Mouse (Mus musculus) hindbrain, embryonic 12.5 days (tissue): Measurements from ENCODE around the gene Lin7a. TPM values are rescaled to one million over a fixed set of nuclear protein-coding genes. Genes with fewer than 3 reads are reported as not detected.

ENCODE experiments used
- ATAC-seq: fragments of 200-750 bp; cut with Nextera tagmentation; 2 replicates; pipeline ENCODE4 v1.8.0; 2017; ENCODE audit warnings: moderate TSS enrichment; ENCODE audit not compliant: low FRiP score
- H3K27ac ChIP-seq: fragments of 300-500 bp; sonication (generic); 2 replicates; pipeline ENCODE4 v1.5.1; 2016; ENCODE audit warnings: mild to moderate bottlenecking
- H3K27me3 ChIP-seq: fragments of 300-500 bp; sonication (generic); 2 replicates; pipeline ENCODE4 v1.6.1; 2016; ENCODE audit warnings: mild to moderate bottlenecking
- H3K36me3 ChIP-seq: fragments of 300-500 bp; sonication (generic); 2 replicates; pipeline ENCODE4 v1.6.1; 2016; ENCODE audit warnings: mild to moderate bottlenecking
- H3K4me1 ChIP-seq: fragments of 300-500 bp; sonication (generic); 2 replicates; pipeline ENCODE4 v1.6.1; 2016
- H3K4me2 ChIP-seq: fragments of 300-500 bp; sonication (generic); replicated peaks from 2 replicates; pipeline ENCODE4 v1.6.1; 2016; ENCODE audit warnings: mild to moderate bottlenecking
- H3K4me3 ChIP-seq: fragments of 300-500 bp; sonication (generic); 2 replicates; pipeline ENCODE4 v1.5.1; 2016; ENCODE audit warnings: mild to moderate bottlenecking
- H3K9ac ChIP-seq: fragments of 300-500 bp; sonication (generic); 2 replicates; pipeline ENCODE4 v1.6.1; 2016; ENCODE audit warnings: mild to moderate bottlenecking, moderate library complexity
- H3K9me3 ChIP-seq: fragments of 300-500 bp; sonication (generic); replicated peaks from 2 replicates; pipeline ENCODE4 v1.6.1; 2016; ENCODE audit warnings: mild to moderate bottlenecking
- WGBS: fragments of 180-500 bp; shearing (Covaris S2); methylation state at CpG from one replicate; pipeline ENCODE4 v1.1.7; 2016; 5-methylcytosine and 5-hydroxymethylcytosine counted together
- polyA plus RNA-seq: library from polyadenylated mRNA; unstranded; fragments of >200 nt; fragmentation: Nextera tagmentation; extraction: Ambion mirVana; gene quantifications from 2 replicates; pipeline ENCODE4 v1.2.1, GENCODE M21; 2016

Lin7a gene
- polyA plus RNA-seq: 25.2 and 28.5 TPM in 2 replicates

GRCm38 (mm10) chr10:107271321-107272130, at the start of gene Lin7a:
TSS of gene Lin7a (plus strand) at chr10:107271686.
- peak within 1 kb of the TSS; percentile 73 for H3K4me2 ChIP-seq
- H3K9ac ChIP-seq: peak within 1 kb of the TSS; percentile 74
- peak within 1 kb of the TSS; percentile 58 for H3K4me3 ChIP-seq
- 2% methylated on average over 38 of the region's 38 CpGs for WGBS
- H3K9me3 ChIP-seq: no peaks in the 10 kb centered on the region
- peak; percentile 87 for ATAC-seq
- peaks cover 3% of the 10 kb centered on the region; the same call in 1 of the 2 replicates for H3K4me1 ChIP-seq
- no peaks in the 10 kb centered on the region for H3K36me3 ChIP-seq
- peak within 1 kb of the TSS; percentile 82 for H3K27ac ChIP-seq
- peaks cover 6% of the 10 kb centered on the region for H3K27me3 ChIP-seq

- Histone ChIP-seq H3K27ac (no peak overlapping the region), H3K4me3 (no peak overlapping the region), H3K9ac (no peak overlapping the region), H3K9me3 (no peaks in the 10 kb centered on the region), H3K36me3 (no peaks in the 10 kb centered on the region), H3K4me2 (no peak overlapping the region), H3K27me3 (no peaks in the 10 kb centered on the region), H3K4me1 (no peaks in the 10 kb centered on the region)
- no peak for ATAC-seq
- WGBS: 92% methylated on average over 2 of the region's 2 CpGs
Measured at GRCm38 (mm10) chr10:107221726-107222125, 49.8 kb upstream of the Lin7a start.

GRCm38 (mm10) chr10:107222406-107223185, 48.9 kb upstream of the Lin7a start:
- ATAC-seq: no peak
- no peaks in the 10 kb centered on the region for H3K4me1 ChIP-seq

GRCm38 (mm10) chr10:107223186-107223440, 48.4 kb upstream of the Lin7a start:
- no peaks in the 10 kb centered on the region for H3K4me1 ChIP-seq
- no peak overlapping the region for H3K9ac ChIP-seq
- no peak overlapping the region for H3K27ac ChIP-seq
- no peaks in the 10 kb centered on the region for H3K36me3 ChIP-seq
- ATAC-seq: no peak
- no peak overlapping the region for H3K4me3 ChIP-seq
- 91% methylated on average over 3 of the region's 3 CpGs for WGBS
- no peaks in the 10 kb centered on the region for H3K9me3 ChIP-seq
- H3K4me2 ChIP-seq: no peak overlapping the region
- no peaks in the 10 kb centered on the region for H3K27me3 ChIP-seq

More at GRCm38 (mm10) chr10:107222406-107223185, 48.9 kb upstream of the Lin7a start:
- no peak overlapping the region for H3K4me3 ChIP-seq
- H3K9me3 ChIP-seq: no peaks in the 10 kb centered on the region
- no peaks in the 10 kb centered on the region for H3K27me3 ChIP-seq
- no peak overlapping the region for H3K9ac ChIP-seq
- no peaks in the 10 kb centered on the region for H3K36me3 ChIP-seq
- WGBS: 78% methylated on average over 8 of the region's 8 CpGs
- H3K27ac ChIP-seq: no peak overlapping the region
- no peak overlapping the region for H3K4me2 ChIP-seq

- no peak for ATAC-seq
- H3K4me2 ChIP-seq: no peak overlapping the region
Measured at GRCm38 (mm10) chr10:107223821-107224220, 47.7 kb upstream of the Lin7a start.

GRCm38 (mm10) chr10:107224596-107225330, 46.7 kb upstream of the Lin7a start:
- Histone ChIP-seq H3K4me3 (no peak overlapping the region), H3K4me2 (no peak overlapping the region), H3K9me3 (no peaks in the 10 kb centered on the region), H3K36me3 (no peaks in the 10 kb centered on the region), H3K9ac (no peak overlapping the region), H3K27me3 (no peaks in the 10 kb centered on the region), H3K4me1 (no peaks in the 10 kb centered on the region), H3K27ac (no peak overlapping the region)
- no peak for ATAC-seq
- WGBS: 86% methylated on average over 6 of the region's 6 CpGs

More at GRCm38 (mm10) chr10:107223821-107224220, 47.7 kb upstream of the Lin7a start:
- no peaks in the 10 kb centered on the region for H3K9me3 ChIP-seq
- no peak overlapping the region for H3K4me3 ChIP-seq
- H3K27me3 ChIP-seq: no peaks in the 10 kb centered on the region
- H3K9ac ChIP-seq: no peak overlapping the region
- no peak overlapping the region for H3K27ac ChIP-seq
- H3K4me1 ChIP-seq: no peaks in the 10 kb centered on the region
- 94% methylated on average over 3 of the region's 3 CpGs for WGBS
- H3K36me3 ChIP-seq: no peaks in the 10 kb centered on the region

DNA sequence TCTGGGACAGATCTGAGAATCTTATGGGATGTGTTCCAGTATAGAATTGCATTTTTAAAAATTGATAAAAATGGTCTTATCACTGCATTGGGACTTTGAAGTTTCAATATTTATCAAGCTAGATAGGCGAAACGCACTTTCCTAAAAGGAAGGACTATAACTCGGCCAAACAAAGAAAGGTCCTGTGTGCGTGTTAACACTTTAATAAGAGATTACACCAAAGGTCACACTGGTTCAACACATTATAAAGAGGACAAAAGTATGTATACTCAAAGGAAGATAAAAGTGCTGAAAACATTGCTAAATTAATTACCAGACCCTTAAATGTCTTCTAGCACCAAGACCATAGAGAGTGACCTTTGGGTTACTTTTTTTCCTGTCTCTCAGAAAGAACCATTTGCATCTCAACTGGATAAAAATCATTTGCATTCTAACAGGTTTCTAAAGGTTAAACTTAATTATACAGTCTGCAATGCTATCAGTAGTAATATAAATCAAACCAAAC, 46.1 kb upstream of the Lin7a start:
- Histone ChIP-seq H3K27ac (no peak overlapping the region), H3K36me3 (no peaks in the 10 kb centered on the region), H3K9me3 (no peaks in the 10 kb centered on the region), H3K4me1 (no peaks in the 10 kb centered on the region), H3K4me2 (no peak overlapping the region), H3K9ac (no peak overlapping the region), H3K4me3 (no peak overlapping the region), H3K27me3 (no peaks in the 10 kb centered on the region)
- 66% methylated on average over 4 of the region's 4 CpGs for WGBS
- no peak for ATAC-seq

DNA sequence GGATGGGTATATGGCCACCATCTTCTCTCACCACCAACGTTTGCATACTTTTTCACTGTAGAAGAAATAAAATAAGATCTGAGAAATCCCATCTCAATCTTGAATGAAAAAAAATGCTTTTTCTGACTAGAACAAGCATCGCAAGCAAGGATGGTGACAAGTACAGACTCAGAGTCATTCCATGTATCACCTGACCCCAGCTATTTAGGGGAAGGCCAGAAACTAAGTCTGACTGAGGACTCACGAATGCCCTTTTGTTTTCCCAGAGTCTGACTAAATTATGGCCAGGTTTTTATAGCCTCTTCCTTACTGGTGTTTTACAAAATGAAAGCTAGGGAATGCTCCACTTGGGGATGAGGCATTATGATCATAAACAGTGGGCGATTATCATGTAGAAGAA, 45.6 kb upstream of the Lin7a start:
- ATAC-seq: no peak
- H3K4me3 ChIP-seq: no peak overlapping the region
- no peaks in the 10 kb centered on the region for H3K27me3 ChIP-seq
- no peak overlapping the region for H3K9ac ChIP-seq
- no peak overlapping the region for H3K4me2 ChIP-seq
- no peaks in the 10 kb centered on the region for H3K4me1 ChIP-seq
- H3K27ac ChIP-seq: no peak overlapping the region
- 87% methylated on average over 4 of the region's 4 CpGs for WGBS
- no peaks in the 10 kb centered on the region for H3K36me3 ChIP-seq
- H3K9me3 ChIP-seq: no peaks in the 10 kb centered on the region

DNA sequence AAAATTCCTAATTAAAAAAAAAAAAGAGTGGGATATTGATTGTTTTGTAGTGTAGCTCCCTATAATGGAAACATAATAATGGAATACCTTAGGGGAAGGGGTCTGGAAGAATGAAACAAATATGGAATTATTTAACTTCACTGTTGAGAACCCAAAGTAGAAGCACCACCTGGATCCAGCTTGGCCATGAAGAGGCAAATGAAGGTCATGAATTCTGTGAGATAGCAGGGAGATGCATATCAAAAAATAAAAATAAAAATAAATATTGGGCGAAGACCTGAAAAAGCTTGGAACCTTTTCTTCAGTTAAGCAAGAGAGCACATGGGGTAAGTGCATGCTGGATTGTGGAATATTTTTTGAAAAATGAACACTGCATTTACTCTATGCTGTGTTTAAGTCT, 43.6 kb upstream of the Lin7a start:
- Histone ChIP-seq H3K27ac (no peak overlapping the region), H3K4me1 (no peaks in the 10 kb centered on the region), H3K27me3 (no peaks in the 10 kb centered on the region), H3K9ac (no peak overlapping the region), H3K9me3 (no peaks in the 10 kb centered on the region), H3K4me2 (no peak overlapping the region), H3K4me3 (no peak overlapping the region), H3K36me3 (no peaks in the 10 kb centered on the region)
- 89% methylated on average over 1 of the region's 1 CpGs for WGBS
- ATAC-seq: no peak

- H3K4me3 ChIP-seq: no peak overlapping the region
- H3K4me1 ChIP-seq: no peaks in the 10 kb centered on the region
- no peak overlapping the region for H3K27ac ChIP-seq
- H3K36me3 ChIP-seq: no peaks in the 10 kb centered on the region
- H3K9ac ChIP-seq: no peak overlapping the region
- no peak for ATAC-seq
- H3K27me3 ChIP-seq: no peaks in the 10 kb centered on the region
- H3K4me2 ChIP-seq: no peak overlapping the region
- 84% methylated on average over 5 of the region's 5 CpGs for WGBS
- no peaks in the 10 kb centered on the region for H3K9me3 ChIP-seq
Measured at GRCm38 (mm10) chr10:107228776-107229175, 42.7 kb upstream of the Lin7a start.

GRCm38 (mm10) chr10:107229416-107229815, 42.1 kb upstream of the Lin7a start:
- no peak overlapping the region for H3K9ac ChIP-seq
- WGBS: 64% methylated on average over 3 of the region's 3 CpGs
- no peaks in the 10 kb centered on the region for H3K27me3 ChIP-seq
- no peaks in the 10 kb centered on the region for H3K4me1 ChIP-seq
- H3K4me2 ChIP-seq: no peak overlapping the region
- H3K4me3 ChIP-seq: no peak overlapping the region
- H3K36me3 ChIP-seq: no peaks in the 10 kb centered on the region
- H3K9me3 ChIP-seq: no peaks in the 10 kb centered on the region
- ATAC-seq: no peak
- no peak overlapping the region for H3K27ac ChIP-seq
